Mouse (Mus musculus): ENCODE data around the gene Fgd5. TPM values are rescaled to one million over a fixed set of nuclear protein-coding genes. Genes with fewer than 3 reads are reported as not detected.
A peak's percentile ranks its signal among the peaks of the same experiment; 100 is the strongest.

Fgd5 gene
- polyA plus RNA-seq, 1 experiment from 2014 or later: 6.2 TPM

DNA sequence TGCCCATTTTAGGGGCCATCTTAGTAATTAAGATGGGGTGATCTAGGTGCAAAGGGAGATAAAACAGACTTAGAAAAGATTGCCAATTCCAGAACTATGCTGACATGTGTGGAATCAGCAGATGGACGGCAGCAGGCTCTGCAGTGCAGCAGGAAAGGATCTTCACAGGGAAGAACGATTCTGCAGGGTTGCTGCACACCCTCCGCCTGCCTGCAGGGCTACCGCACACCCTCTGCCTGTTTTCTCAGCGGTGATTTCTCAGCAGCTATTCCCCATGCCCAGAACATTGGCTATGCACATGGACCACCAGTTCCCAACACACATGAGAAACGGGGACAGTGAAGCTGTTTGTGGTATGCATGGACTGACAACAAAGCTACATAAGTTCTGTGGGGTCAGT, 12.7 kb upstream of the Fgd5 start:
- DNase-seq (ENCODE audit: low spot score): no peak
- H3K4me1 ChIP-seq (ENCODE audit: control insufficient read depth, insufficient read depth, low read length): peaks cover 9% of the 10 kb centered on the region; the same call in 1 of the 2 replicates
- H3K27ac ChIP-seq (ENCODE audit: low read depth, low read length): no peak overlapping the region
- 54% methylated on average over 6 of the region's 6 CpGs for WGBS
- no peak for ATAC-seq (ENCODE audit: insufficient read depth, low FRiP score, low TSS enrichment)
- no peaks in the 10 kb centered on the region for H3K9me3 ChIP-seq (ENCODE audit: control insufficient read depth, low read length)
- H3K36me3 ChIP-seq (ENCODE audit: control insufficient read depth, insufficient read depth, low read length): no peaks in the 10 kb centered on the region
- H3K4me2 ChIP-seq (ENCODE audit: low read depth): no peak overlapping the region
- no peak overlapping the region for H3K4me3 ChIP-seq (ENCODE audit: low read depth, low read length)
- H3K9ac ChIP-seq (ENCODE audit: low read length): no peak overlapping the region
- no peaks in the 10 kb centered on the region for H3K27me3 ChIP-seq (ENCODE audit: control insufficient read depth, insufficient read depth, low read length)

DNA sequence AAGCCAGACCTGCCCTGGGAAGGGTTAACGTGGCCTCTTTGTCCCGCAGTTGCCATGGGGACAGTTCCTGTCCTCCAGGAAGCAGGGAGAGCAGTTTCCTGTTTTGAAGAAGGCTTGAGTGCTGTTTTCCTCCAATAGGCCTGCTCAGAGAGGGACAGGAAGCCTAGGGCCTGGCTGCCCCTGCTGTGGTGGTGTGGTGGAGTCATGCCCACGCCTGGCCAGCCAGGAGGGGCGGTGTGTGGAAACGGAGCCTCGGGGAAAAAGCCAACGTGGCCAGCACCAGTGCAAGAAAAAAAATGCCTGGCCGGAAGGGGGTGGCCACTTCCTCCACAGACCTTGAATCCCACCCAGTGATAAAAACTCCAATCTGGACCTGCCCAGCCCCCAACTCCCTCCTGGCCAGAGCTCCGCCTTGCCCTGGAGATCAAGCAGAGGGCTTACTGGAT, 6.5 kb upstream of the Fgd5 start:
- Histone ChIP-seq H3K4me1 (ENCODE audit: control insufficient read depth, insufficient read depth, low read length) (0 out of 2 replicates have a peak, but pooled peaks cover 4% of the 10 kb centered on the region), H3K36me3 (ENCODE audit: control insufficient read depth, insufficient read depth, low read length) (no peaks in the 10 kb centered on the region), H3K27me3 (ENCODE audit: control insufficient read depth, insufficient read depth, low read length) (no peaks in the 10 kb centered on the region), H3K9ac (ENCODE audit: low read length) (no peak overlapping the region), H3K4me2 (ENCODE audit: low read depth) (no peak overlapping the region), H3K4me3 (ENCODE audit: low read depth, low read length) (no peak overlapping the region), H3K9me3 (ENCODE audit: control insufficient read depth, low read length) (no peaks in the 10 kb centered on the region), H3K27ac (ENCODE audit: low read depth, low read length) (no peak overlapping the region)
- 51% methylated on average over 9 of the region's 9 CpGs for WGBS
- ATAC-seq (ENCODE audit: insufficient read depth, low FRiP score, low TSS enrichment) (no peak), DNase-seq (ENCODE audit: low spot score) (peak; percentile 41)

DNA sequence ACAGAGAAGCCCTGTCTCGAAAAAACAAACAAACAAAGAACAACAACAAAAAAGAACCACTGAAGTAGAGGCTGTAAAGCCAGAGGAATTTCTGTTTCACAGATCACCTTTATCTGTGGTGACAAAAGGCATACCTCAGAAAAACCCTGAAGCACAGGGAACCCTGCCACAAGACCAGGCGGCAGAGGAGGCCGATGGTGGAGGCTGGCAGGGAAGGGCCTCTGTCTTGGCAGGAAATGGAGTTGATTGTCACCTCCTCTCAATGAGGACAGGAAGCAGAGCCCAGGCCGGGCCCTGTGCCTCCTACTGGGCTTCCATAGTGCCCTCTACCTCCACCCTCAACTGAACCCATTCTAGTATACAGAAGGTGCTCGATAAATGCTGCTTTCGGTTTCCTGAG, 4.7 kb upstream of the Fgd5 start:
- Histone ChIP-seq H3K27me3 (ENCODE audit: control insufficient read depth, insufficient read depth, low read length) (peaks cover 4% of the 10 kb centered on the region; the same call in 1 of the 2 replicates), H3K9me3 (ENCODE audit: control insufficient read depth, low read length) (no peaks in the 10 kb centered on the region), H3K4me3 (ENCODE audit: low read depth, low read length) (no peak overlapping the region), H3K36me3 (ENCODE audit: control insufficient read depth, insufficient read depth, low read length) (no peaks in the 10 kb centered on the region), H3K4me1 (ENCODE audit: control insufficient read depth, insufficient read depth, low read length) (0 out of 2 replicates have a peak, but pooled peaks cover 2% of the 10 kb centered on the region), H3K4me2 (ENCODE audit: low read depth) (no peak overlapping the region), H3K27ac (ENCODE audit: low read depth, low read length) (no peak overlapping the region), H3K9ac (ENCODE audit: low read length) (no peak overlapping the region)
- no peak for DNase-seq (ENCODE audit: low spot score)
- 77% methylated on average over 6 of the region's 6 CpGs for WGBS
- no peak for ATAC-seq (ENCODE audit: insufficient read depth, low FRiP score, low TSS enrichment)

DNA sequence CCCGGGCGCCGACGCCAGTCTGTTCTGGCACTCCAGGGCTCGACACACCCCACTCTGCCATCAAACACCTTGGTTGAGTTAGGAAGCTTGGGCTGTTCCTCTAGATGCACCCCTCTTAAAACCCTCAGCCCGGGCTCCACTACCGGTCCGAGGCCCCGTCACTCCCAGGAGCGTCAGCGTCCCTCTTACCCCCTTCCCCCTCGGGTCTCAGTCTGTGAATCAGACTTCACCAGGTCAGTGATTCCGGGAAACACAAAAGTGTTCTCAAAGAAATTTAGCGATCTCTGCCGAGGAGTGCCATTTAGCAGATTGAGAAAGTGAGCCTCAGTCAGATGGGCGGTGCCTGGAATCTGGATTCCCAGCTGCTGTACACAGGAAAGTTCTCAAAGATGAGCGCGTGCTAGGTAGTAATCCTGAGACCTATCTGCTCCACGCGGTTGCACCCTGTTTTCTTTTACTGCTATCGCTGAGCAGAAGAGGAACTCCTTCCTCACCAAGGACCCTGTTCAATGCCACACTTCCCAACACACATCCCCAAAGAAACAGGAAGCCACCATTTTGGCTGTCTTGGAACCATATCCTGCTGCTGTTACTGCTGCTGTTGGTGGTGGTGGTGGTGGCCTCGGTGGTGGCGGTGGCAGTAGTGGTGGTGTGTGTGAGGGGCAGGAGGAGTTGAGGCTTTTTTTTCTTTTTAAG, 771 bp downstream of the Fgd5 start:
- DNase-seq (ENCODE audit: low spot score): no peak
- WGBS: 10% methylated on average over 23 of the region's 23 CpGs
- H3K4me2 ChIP-seq (ENCODE audit: low read depth): peak overlapping the region; percentile 93
- no peak for ATAC-seq (ENCODE audit: insufficient read depth, low FRiP score, low TSS enrichment)
- peak overlapping the region; percentile 56 for H3K4me3 ChIP-seq (ENCODE audit: low read depth, low read length)
- peaks cover 15% of the 10 kb centered on the region for H3K27me3 ChIP-seq (ENCODE audit: control insufficient read depth, insufficient read depth, low read length)
- H3K9ac ChIP-seq (ENCODE audit: low read length): peak overlapping the region; percentile 61
- no peak overlapping the region for H3K27ac ChIP-seq (ENCODE audit: low read depth, low read length)
- H3K9me3 ChIP-seq (ENCODE audit: control insufficient read depth, low read length): no peaks in the 10 kb centered on the region
- peaks cover 4% of the 10 kb centered on the region; the same call in 1 of the 2 replicates for H3K4me1 ChIP-seq (ENCODE audit: control insufficient read depth, insufficient read depth, low read length)
- H3K36me3 ChIP-seq (ENCODE audit: control insufficient read depth, insufficient read depth, low read length): no peaks in the 10 kb centered on the region

DNA sequence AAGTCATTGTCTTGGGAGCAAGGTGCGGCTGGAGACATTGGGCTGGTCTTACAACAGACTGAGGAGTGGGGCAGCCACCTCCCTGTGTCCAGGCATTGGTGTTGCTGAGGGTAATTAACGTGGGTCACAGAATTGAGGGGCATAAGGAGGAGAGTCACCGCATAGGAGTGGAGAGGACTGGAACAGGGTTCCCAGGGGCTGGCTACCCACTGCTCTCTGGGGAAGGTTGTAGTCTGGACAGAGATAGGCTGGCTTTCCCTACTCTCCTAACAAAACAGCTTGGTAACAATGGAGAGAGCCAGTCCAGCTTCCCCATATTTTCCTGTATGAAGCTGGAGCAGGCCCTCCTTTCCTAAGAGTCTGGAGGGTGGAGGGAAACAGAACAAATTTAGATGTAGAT, 1.3 kb downstream of the Fgd5 start:
- Histone ChIP-seq H3K27ac (ENCODE audit: low read depth, low read length) (no peak overlapping the region), H3K4me3 (ENCODE audit: low read depth, low read length) (no peak overlapping the region), H3K27me3 (ENCODE audit: control insufficient read depth, insufficient read depth, low read length) (peaks cover 15% of the 10 kb centered on the region), H3K9me3 (ENCODE audit: control insufficient read depth, low read length) (no peaks in the 10 kb centered on the region), H3K4me2 (ENCODE audit: low read depth) (no peak overlapping the region), H3K9ac (ENCODE audit: low read length) (no peak overlapping the region), H3K36me3 (ENCODE audit: control insufficient read depth, insufficient read depth, low read length) (no peaks in the 10 kb centered on the region), H3K4me1 (ENCODE audit: control insufficient read depth, insufficient read depth, low read length) (peaks cover 4% of the 10 kb centered on the region; the same call in 1 of the 2 replicates)
- no peak for ATAC-seq (ENCODE audit: insufficient read depth, low FRiP score, low TSS enrichment)
- WGBS: 52% methylated on average over 3 of the region's 3 CpGs
- DNase-seq (ENCODE audit: low spot score): no peak

DNA sequence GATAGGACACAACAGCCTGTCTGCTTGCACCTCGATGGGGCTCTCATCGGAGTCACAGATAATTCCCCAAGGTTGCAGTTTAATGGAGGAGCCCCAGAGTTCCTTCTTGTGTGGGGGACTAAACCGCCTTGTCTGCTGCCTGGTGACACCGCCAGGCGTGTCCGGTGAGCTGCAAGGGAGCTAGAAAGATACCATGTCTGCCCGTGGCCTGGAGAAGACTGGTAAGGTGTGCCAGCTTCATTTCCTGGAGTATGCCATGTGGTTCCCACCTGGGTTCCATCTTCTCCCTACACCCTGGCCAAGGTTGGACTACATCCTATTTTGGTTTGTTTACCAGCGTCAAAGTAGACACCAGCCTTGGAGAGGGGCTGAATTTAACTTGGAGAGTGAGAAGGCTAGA, 11.4 kb downstream of the Fgd5 start:
- ATAC-seq (ENCODE audit: insufficient read depth, low FRiP score, low TSS enrichment): no peak
- H3K9ac ChIP-seq (ENCODE audit: low read length): no peak overlapping the region
- no peaks in the 10 kb centered on the region for H3K9me3 ChIP-seq (ENCODE audit: control insufficient read depth, low read length)
- no peak overlapping the region for H3K4me3 ChIP-seq (ENCODE audit: low read depth, low read length)
- no peak overlapping the region for H3K4me2 ChIP-seq (ENCODE audit: low read depth)
- no peaks in the 10 kb centered on the region for H3K27me3 ChIP-seq (ENCODE audit: control insufficient read depth, insufficient read depth, low read length)
- DNase-seq (ENCODE audit: low spot score): no peak
- H3K4me1 ChIP-seq (ENCODE audit: control insufficient read depth, insufficient read depth, low read length): no peaks in the 10 kb centered on the region
- H3K36me3 ChIP-seq (ENCODE audit: control insufficient read depth, insufficient read depth, low read length): no peaks in the 10 kb centered on the region
- H3K27ac ChIP-seq (ENCODE audit: low read depth, low read length): no peak overlapping the region
- 96% methylated on average over 8 of the region's 8 CpGs for WGBS

DNA sequence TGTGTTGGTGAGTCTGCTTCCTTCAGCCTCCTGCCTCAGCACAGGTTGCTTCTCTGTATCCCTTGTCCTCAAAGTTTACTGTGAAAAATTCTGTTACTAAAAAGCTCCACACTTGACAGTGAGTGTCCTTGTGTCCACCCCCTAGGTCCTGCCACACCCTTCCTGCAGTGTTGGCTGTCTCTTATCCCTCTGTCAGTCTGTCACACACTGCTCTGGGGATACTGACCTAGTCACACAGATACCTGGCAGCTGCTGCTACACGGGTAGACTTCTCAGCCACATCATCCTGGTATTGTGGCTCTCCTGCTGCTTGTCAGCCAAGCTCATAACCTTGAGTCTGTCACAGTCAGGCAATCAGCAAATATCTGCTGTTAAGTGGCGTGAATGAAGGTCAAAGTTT, 14.1 kb downstream of the Fgd5 start:
- Histone ChIP-seq H3K4me1 (ENCODE audit: control insufficient read depth, insufficient read depth, low read length) (no peaks in the 10 kb centered on the region), H3K27me3 (ENCODE audit: control insufficient read depth, insufficient read depth, low read length) (no peaks in the 10 kb centered on the region), H3K4me3 (ENCODE audit: low read depth, low read length) (no peak overlapping the region), H3K9me3 (ENCODE audit: control insufficient read depth, low read length) (no peaks in the 10 kb centered on the region), H3K36me3 (ENCODE audit: control insufficient read depth, insufficient read depth, low read length) (no peaks in the 10 kb centered on the region), H3K27ac (ENCODE audit: low read depth, low read length) (no peak overlapping the region), H3K9ac (ENCODE audit: low read length) (no peak overlapping the region), H3K4me2 (ENCODE audit: low read depth) (no peak overlapping the region)
- WGBS: 85% methylated on average over 2 of the region's 2 CpGs
- ATAC-seq (ENCODE audit: insufficient read depth, low FRiP score, low TSS enrichment) (no peak), DNase-seq (ENCODE audit: low spot score) (no peak)

DNA sequence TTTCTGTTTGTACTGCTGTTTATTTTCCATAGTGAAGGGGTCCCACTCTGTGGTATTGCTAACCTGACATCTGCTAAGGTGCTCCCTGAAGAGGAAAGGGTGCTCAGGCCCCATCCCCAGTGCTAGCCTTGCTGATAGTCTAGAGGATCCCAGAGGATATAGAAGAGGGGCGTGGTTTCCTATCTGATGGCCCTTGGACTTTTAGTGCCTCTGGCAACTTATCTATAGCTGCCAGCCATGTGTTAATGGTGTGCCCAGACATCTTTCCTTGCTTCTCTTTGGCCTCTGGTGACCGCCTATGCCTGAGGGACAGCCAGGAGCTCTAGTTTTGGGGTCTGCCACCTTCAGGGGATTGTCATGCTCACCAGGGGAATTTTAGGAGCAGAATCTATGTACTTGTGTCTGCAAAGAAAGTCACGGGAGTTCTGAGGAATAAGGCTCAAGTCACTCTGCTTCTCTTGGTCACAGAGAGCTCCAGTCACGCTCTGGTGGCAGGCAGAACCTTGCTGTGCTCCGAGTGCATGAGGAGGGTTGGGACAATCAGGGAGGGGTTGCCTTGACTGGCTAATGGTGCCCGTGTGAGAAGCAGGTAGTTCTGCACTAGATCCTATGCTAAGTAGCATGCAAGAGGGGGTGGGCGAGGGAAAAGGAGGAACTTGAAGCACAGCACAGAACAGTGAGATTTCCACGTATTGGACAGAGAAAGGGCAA, 15.3 kb downstream of the Fgd5 start:
- Histone ChIP-seq H3K27me3 (ENCODE audit: control insufficient read depth, insufficient read depth, low read length) (no peaks in the 10 kb centered on the region), H3K9ac (ENCODE audit: low read length) (no peak overlapping the region), H3K4me2 (ENCODE audit: low read depth) (no peak overlapping the region), H3K27ac (ENCODE audit: low read depth, low read length) (no peak overlapping the region), H3K4me3 (ENCODE audit: low read depth, low read length) (no peak overlapping the region), H3K4me1 (ENCODE audit: control insufficient read depth, insufficient read depth, low read length) (no peaks in the 10 kb centered on the region), H3K9me3 (ENCODE audit: control insufficient read depth, low read length) (no peaks in the 10 kb centered on the region), H3K36me3 (ENCODE audit: control insufficient read depth, insufficient read depth, low read length) (no peaks in the 10 kb centered on the region)
- 76% methylated on average over 8 of the region's 8 CpGs for WGBS
- no peak for DNase-seq (ENCODE audit: low spot score)
- no peak for ATAC-seq (ENCODE audit: insufficient read depth, low FRiP score, low TSS enrichment)

DNA sequence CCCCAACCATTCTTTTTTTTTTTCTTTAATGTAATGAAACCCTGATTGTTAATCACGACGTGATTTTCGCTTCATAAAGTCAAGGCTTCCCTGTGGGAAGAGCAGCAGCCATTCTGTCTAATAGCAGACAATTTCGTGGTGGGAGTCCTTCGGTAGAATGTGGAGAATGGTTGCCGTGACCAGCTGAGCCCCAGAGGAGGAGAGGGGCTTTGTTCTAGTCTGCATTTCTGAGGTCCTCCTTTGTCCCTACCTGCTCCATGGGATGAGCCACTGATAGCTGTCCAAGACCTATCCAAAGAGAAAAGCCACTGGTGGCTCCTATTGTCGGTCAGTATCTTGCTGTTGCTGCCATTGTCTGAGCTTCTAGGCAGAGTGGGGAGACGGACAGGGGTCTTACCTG, 17.4 kb downstream of the Fgd5 start:
- no peak overlapping the region for H3K27ac ChIP-seq (ENCODE audit: low read depth, low read length)
- 54% methylated on average over 8 of the region's 8 CpGs for WGBS
- H3K4me1 ChIP-seq (ENCODE audit: control insufficient read depth, insufficient read depth, low read length): no peaks in the 10 kb centered on the region
- DNase-seq (ENCODE audit: low spot score): no peak
- no peak overlapping the region for H3K9ac ChIP-seq (ENCODE audit: low read length)
- no peaks in the 10 kb centered on the region for H3K27me3 ChIP-seq (ENCODE audit: control insufficient read depth, insufficient read depth, low read length)
- no peak overlapping the region for H3K4me2 ChIP-seq (ENCODE audit: low read depth)
- no peaks in the 10 kb centered on the region for H3K9me3 ChIP-seq (ENCODE audit: control insufficient read depth, low read length)
- no peaks in the 10 kb centered on the region for H3K36me3 ChIP-seq (ENCODE audit: control insufficient read depth, insufficient read depth, low read length)
- no peak overlapping the region for H3K4me3 ChIP-seq (ENCODE audit: low read depth, low read length)
- no peak for ATAC-seq (ENCODE audit: insufficient read depth, low FRiP score, low TSS enrichment)

Measured in neural tube, embryonic 11.5 days (tissue).